Mouse (Mus musculus): ENCODE results near the gene S100a2. TPM values are rescaled to one million over a fixed set of nuclear protein-coding genes. Genes with fewer than 3 reads are reported as not detected.

Gene S100a2
- polyA plus RNA-seq (2011; ENCODE audit: insufficient read length, low read depth, missing spikeins): not detected in 2 replicates

GRCm38 (mm10) chr3:90589947-90590346 lies at the start of gene S100a2:
S100a2 (plus strand) TSS chr3:90590247.
- no peak within 1 kb of the TSS for H3K4me3 ChIP-seq (ENCODE audit: insufficient read depth, low read length)
- H3K27ac ChIP-seq (ENCODE audit: insufficient read depth, low read length): peak within 1 kb of the TSS; percentile 68
- TF ChIP-seq POLR2A (IDR thresholded peaks at IDR 0.05; ENCODE audit: low read depth, low read length): no peak
- no peak for TF ChIP-seq CTCF (IDR thresholded peaks at IDR 0.05; ENCODE audit: borderline replicate concordance, insufficient read depth, low read length)
- H3K4me1 ChIP-seq (ENCODE audit: control insufficient read depth, insufficient read depth, low read length): peaks cover 24% of the 10 kb centered on the region

GRCm38 (mm10) chr3:90540904-90541303 lies 49.1 kb upstream of the S100a2 start:
- Histone ChIP-seq H3K4me3 (ENCODE audit: insufficient read depth, low read length) (no peak overlapping the region), H3K4me1 (ENCODE audit: control insufficient read depth, insufficient read depth, low read length) (no peaks in the 10 kb centered on the region), H3K27ac (ENCODE audit: insufficient read depth, low read length) (no peak overlapping the region)
- TF ChIP-seq CTCF (IDR thresholded peaks at IDR 0.05; ENCODE audit: borderline replicate concordance, insufficient read depth, low read length) (no peak), POLR2A (IDR thresholded peaks at IDR 0.05; ENCODE audit: low read depth, low read length) (no peak)

GRCm38 (mm10) chr3:90549676-90550420 lies 40.2 kb upstream of the S100a2 start:
- H3K4me3 ChIP-seq (ENCODE audit: insufficient read depth, low read length): no peak overlapping the region
- no peak for TF ChIP-seq CTCF (IDR thresholded peaks at IDR 0.05; ENCODE audit: borderline replicate concordance, insufficient read depth, low read length)
- no peak for TF ChIP-seq POLR2A (IDR thresholded peaks at IDR 0.05; ENCODE audit: low read depth, low read length)
- H3K27ac ChIP-seq (ENCODE audit: insufficient read depth, low read length): peak overlapping the region; percentile 81
- H3K4me1 ChIP-seq (ENCODE audit: control insufficient read depth, insufficient read depth, low read length): peaks cover 9% of the 10 kb centered on the region

GRCm38 (mm10) chr3:90550421-90550790 lies 39.6 kb upstream of the S100a2 start:
- Histone ChIP-seq H3K4me3 (ENCODE audit: insufficient read depth, low read length) (no peak overlapping the region), H3K4me1 (ENCODE audit: control insufficient read depth, insufficient read depth, low read length) (peaks cover 9% of the 10 kb centered on the region), H3K27ac (ENCODE audit: insufficient read depth, low read length) (peak overlapping the region; percentile 81)
- TF ChIP-seq CTCF (IDR thresholded peaks at IDR 0.05; ENCODE audit: borderline replicate concordance, insufficient read depth, low read length): no peak
- no peak for TF ChIP-seq POLR2A (IDR thresholded peaks at IDR 0.05; ENCODE audit: low read depth, low read length)

- H3K4me1 ChIP-seq (ENCODE audit: control insufficient read depth, insufficient read depth, low read length): peaks cover 9% of the 10 kb centered on the region
- no peak for TF ChIP-seq POLR2A (IDR thresholded peaks at IDR 0.05; ENCODE audit: low read depth, low read length)
- TF ChIP-seq CTCF (IDR thresholded peaks at IDR 0.05; ENCODE audit: borderline replicate concordance, insufficient read depth, low read length): no peak
- no peak overlapping the region for H3K4me3 ChIP-seq (ENCODE audit: insufficient read depth, low read length)
- no peak overlapping the region for H3K27ac ChIP-seq (ENCODE audit: insufficient read depth, low read length)
Observed at GRCm38 (mm10) chr3:90552231-90552630, 37.8 kb upstream of the S100a2 start.

- H3K4me1 ChIP-seq (ENCODE audit: control insufficient read depth, insufficient read depth, low read length): no peaks in the 10 kb centered on the region
- H3K27ac ChIP-seq (ENCODE audit: insufficient read depth, low read length): peak overlapping the region; percentile 72; the same call in 1 of the 2 replicates
- TF ChIP-seq CTCF (IDR thresholded peaks at IDR 0.05; ENCODE audit: borderline replicate concordance, insufficient read depth, low read length): no peak
- no peak for TF ChIP-seq POLR2A (IDR thresholded peaks at IDR 0.05; ENCODE audit: low read depth, low read length)
- H3K4me3 ChIP-seq (ENCODE audit: insufficient read depth, low read length): no peak overlapping the region
Observed at GRCm38 (mm10) chr3:90555954-90556353, 34.1 kb upstream of the S100a2 start.

GRCm38 (mm10) chr3:90560008-90560628 lies 29.9 kb upstream of the S100a2 start, which contains the start of gene S100a3:
S100a3 (plus strand) TSS chr3:90560578.
- TF ChIP-seq CTCF (IDR thresholded peaks at IDR 0.05; ENCODE audit: borderline replicate concordance, insufficient read depth, low read length): no peak
- no peak for TF ChIP-seq POLR2A (IDR thresholded peaks at IDR 0.05; ENCODE audit: low read depth, low read length)

GRCm38 (mm10) chr3:90574691-90575090 lies 15.4 kb upstream of the S100a2 start:
- Histone ChIP-seq H3K4me3 (ENCODE audit: insufficient read depth, low read length) (no peak overlapping the region), H3K4me1 (ENCODE audit: control insufficient read depth, insufficient read depth, low read length) (peaks cover 9% of the 10 kb centered on the region), H3K27ac (ENCODE audit: insufficient read depth, low read length) (peak overlapping the region; percentile 49)
- TF ChIP-seq POLR2A (IDR thresholded peaks at IDR 0.05; ENCODE audit: low read depth, low read length): no peak
- TF ChIP-seq CTCF (IDR thresholded peaks at IDR 0.05; ENCODE audit: borderline replicate concordance, insufficient read depth, low read length): no peak

More at GRCm38 (mm10) chr3:90560008-90560628, 29.9 kb upstream of the S100a2 start, which contains the start of gene S100a3:
- Histone ChIP-seq H3K4me1 (ENCODE audit: control insufficient read depth, insufficient read depth, low read length) (no peaks in the 10 kb centered on the region), H3K4me3 (ENCODE audit: insufficient read depth, low read length) (no peak within 1 kb of the TSS), H3K27ac (ENCODE audit: insufficient read depth, low read length) (no peak within 1 kb of the TSS)

GRCm38 (mm10) chr3:90575320-90575719 lies 14.7 kb upstream of the S100a2 start:
- Histone ChIP-seq H3K4me1 (ENCODE audit: control insufficient read depth, insufficient read depth, low read length) (peaks cover 9% of the 10 kb centered on the region), H3K27ac (ENCODE audit: insufficient read depth, low read length) (peak overlapping the region; percentile 64; the same call in 1 of the 2 replicates), H3K4me3 (ENCODE audit: insufficient read depth, low read length) (no peak overlapping the region)
- TF ChIP-seq CTCF (IDR thresholded peaks at IDR 0.05; ENCODE audit: borderline replicate concordance, insufficient read depth, low read length): no peak
- TF ChIP-seq POLR2A (IDR thresholded peaks at IDR 0.05; ENCODE audit: low read depth, low read length): no peak
